Mouse (Mus musculus) heart, postnatal 10 days (tissue): ENCODE data around the gene Tmem151b. TPM values are rescaled to one million over a fixed set of nuclear protein-coding genes. Genes with fewer than 3 reads are reported as not detected.

ENCODE experiments used
- DNase-seq, 2 experiments: peaks; one replicate each; pipeline ENCODE4 v3.0.0; 2021
- intact Hi-C: fragments of 180-260 bp; cut with DNase I; formaldehyde crosslinking; loops from one replicate; pipeline ENCODE4 v1.15.1; 2025
- total RNA-seq, 2 experiments: library from RNA; stranded (reverse); gene quantifications; 2 replicates each; pipeline ENCODE4 v1.2.3; 2021

Gene Tmem151b
- total RNA-seq, 2 experiments from 2014 or later, result 0.05 to 0.12 TPM

- intact Hi-C loops, result no loop called here
- no peak for DNase-seq
Measured at GRCm38 (mm10) chr17:45548541-45549512, 650 bp downstream of the Tmem151b start.

GRCm38 (mm10) chr17:45547461-45548190 lies 1.9 kb downstream of the Tmem151b start:
- intact Hi-C loops, result no loop called here
- DNase-seq, result no peak

- DNase-seq, result no peak
- intact Hi-C loops, result no loop called here
Measured at GRCm38 (mm10) chr17:45546941-45547340, 2.5 kb downstream of the Tmem151b start.

- intact Hi-C loops, result no loop called here
- DNase-seq, result no peak
Measured at GRCm38 (mm10) chr17:45545278-45545961, 4.1 kb downstream of the Tmem151b start.

- intact Hi-C loops, result no loop called here
- DNase-seq, result no peak
Measured at GRCm38 (mm10) chr17:45544873-45545277, 4.6 kb downstream of the Tmem151b start.

GRCm38 (mm10) chr17:45544001-45544872 lies 5.2 kb downstream of the Tmem151b start:
- intact Hi-C loops, result no loop called here
- DNase-seq, result no peak

GRCm38 (mm10) chr17:45543115-45543514 lies 6.4 kb downstream of the Tmem151b start:
- intact Hi-C loops, result no loop called here
- DNase-seq, result no peak

GRCm38 (mm10) chr17:45542705-45543104 lies 6.8 kb downstream of the Tmem151b start:
- DNase-seq, result no peak
- intact Hi-C loops, result no loop called here

GRCm38 (mm10) chr17:45542129-45542528 lies 7.3 kb downstream of the Tmem151b start:
- no peak for DNase-seq
- intact Hi-C loops, result no loop called here

- intact Hi-C loops, result no loop called here
Measured at GRCm38 (mm10) chr17:45539664-45540063, 9.8 kb downstream of the Tmem151b start.

GRCm38 (mm10) chr17:45538394-45538793 lies 11.1 kb downstream of the Tmem151b start:
- intact Hi-C loops, result no loop called here
- no peak for DNase-seq

More at GRCm38 (mm10) chr17:45539664-45540063, 9.8 kb downstream of the Tmem151b start:
- DNase-seq, result no peak

GRCm38 (mm10) chr17:45536264-45536663 lies 13.2 kb downstream of the Tmem151b start:
- DNase-seq, result peak; percentile 24 to 57
- intact Hi-C loops, result no loop called here

- no peak for DNase-seq
- intact Hi-C loops, result no loop called here
Measured at GRCm38 (mm10) chr17:45532896-45533295, 16.6 kb downstream of the Tmem151b start.

- DNase-seq, result no peak
- intact Hi-C loops, result no loop called here
Measured at GRCm38 (mm10) chr17:45530346-45530782, 19.1 kb downstream of the Tmem151b start.

GRCm38 (mm10) chr17:45526571-45526970 lies 22.9 kb downstream of the Tmem151b start:
- no peak for DNase-seq
- intact Hi-C loops, result no loop called here

- DNase-seq, result no peak
- intact Hi-C loops, result no loop called here
Measured at GRCm38 (mm10) chr17:45524961-45525360, 24.5 kb downstream of the Tmem151b start.

GRCm38 (mm10) chr17:45523263-45523662 lies 26.2 kb downstream of the Tmem151b start, which contains the start of gene Tcte1:
Gene Tcte1, plus strand, starts transcription at chr17:45523434.
- DNase-seq, result peak in 1 of 2 experiments; percentile 20
- intact Hi-C loops, result no loop called here

- intact Hi-C loops, result no loop called here
Measured at GRCm38 (mm10) chr17:45520136-45520535, 29.3 kb downstream of the Tmem151b start.

GRCm38 (mm10) chr17:45518766-45519475 lies 30.6 kb downstream of the Tmem151b start:
- no peak for DNase-seq
- intact Hi-C loops, result no loop called here

More at GRCm38 (mm10) chr17:45520136-45520535, 29.3 kb downstream of the Tmem151b start:
- DNase-seq, result no peak
